Mouse (Mus musculus): ENCODE measurements around the gene Cabp2.

DNA sequence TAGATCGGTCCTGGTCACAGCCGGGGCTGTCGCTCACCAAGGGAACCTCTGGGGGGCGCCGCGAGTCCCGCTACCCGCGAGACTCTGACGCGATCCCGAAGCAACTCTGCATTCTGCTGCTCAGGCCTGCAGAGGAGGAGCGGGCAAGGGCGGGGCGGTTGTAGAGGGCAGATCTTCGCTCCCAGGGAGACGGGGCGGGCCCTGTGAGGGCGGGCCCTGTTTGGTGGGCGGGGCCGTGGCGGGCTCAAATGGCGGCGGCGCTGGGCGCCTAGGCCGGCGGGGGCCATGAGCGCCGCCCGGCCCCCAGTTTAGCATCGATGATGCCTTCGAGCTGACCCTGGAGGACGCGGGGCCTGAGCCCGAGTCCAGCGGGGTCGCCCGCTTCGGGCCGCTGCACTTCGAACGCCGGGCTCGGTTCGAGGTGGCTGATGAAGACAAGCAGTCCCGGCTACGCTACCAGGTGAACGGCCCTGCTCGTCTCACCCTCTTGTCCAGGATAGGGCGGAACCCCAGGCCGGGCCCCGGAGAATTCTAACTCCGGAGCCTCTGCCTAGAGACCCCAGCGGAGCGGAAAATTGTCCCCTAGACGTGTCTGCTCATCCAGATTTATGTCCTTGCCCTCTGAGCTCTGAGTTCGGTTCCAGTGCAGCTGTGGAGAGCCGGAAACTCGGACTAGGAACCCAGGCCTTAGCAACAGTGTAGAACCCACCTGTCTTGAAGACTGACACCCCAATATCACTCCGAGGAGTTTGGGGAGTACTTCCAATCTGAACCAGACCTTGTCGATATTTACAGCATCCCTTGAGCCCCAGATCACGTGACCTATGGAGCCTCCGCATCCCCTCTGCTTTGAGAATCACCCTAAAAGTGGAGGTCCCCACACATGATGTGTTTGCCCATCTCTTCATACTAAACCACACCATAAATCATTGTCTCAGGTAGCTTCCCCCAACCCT is 44.6 kb downstream of the Cabp2 start, which contains the start of gene Aip:
- peak; percentile 76 for TF ChIP-seq CTCF (IDR thresholded peaks at IDR 0.05; ENCODE audit: low read depth, low read length)
- TF ChIP-seq POLR2A (IDR thresholded peaks at IDR 0.05; ENCODE audit: extremely low read depth, insufficient read depth, low read length) = peak; percentile 89

Measured in liver, adult 2 months (tissue).